Mouse (Mus musculus) embryonic facial prominence, embryonic 11.5 days (tissue): ENCODE data around the gene Cnksr1. TPM values are rescaled to one million over a fixed set of nuclear protein-coding genes. Genes with fewer than 3 reads are reported as not detected.

ENCODE experiments used
- ATAC-seq: fragments of 200-750 bp; cut with Nextera tagmentation; replicated peaks from 2 replicates; pipeline ENCODE4 v1.8.0; 2017; ENCODE audit warnings: low read depth; ENCODE audit not compliant: insufficient number of reproducible peaks, low FRiP score, low TSS enrichment
- DNase-seq: peaks from one replicate; pipeline ENCODE4 v3.0.0-alpha.2; 2015; ENCODE audit warnings: low spot score
- H3K27ac ChIP-seq: fragments of 300-500 bp; sonication (generic); replicated peaks from 2 replicates; pipeline ENCODE4 v1.5.1; 2014; ENCODE audit warnings: mild to moderate bottlenecking, low read depth, low read length, control low read depth
- H3K27me3 ChIP-seq: fragments of 300-500 bp; sonication (generic); 2 replicates; pipeline ENCODE4 v1.6.1; 2014; ENCODE audit warnings: mild to moderate bottlenecking, low read length, moderate library complexity, mixed read lengths; ENCODE audit not compliant: control insufficient read depth, insufficient read depth
- H3K36me3 ChIP-seq: fragments of 300-500 bp; sonication (generic); replicated peaks from 2 replicates; pipeline ENCODE4 v1.6.1; 2014; ENCODE audit warnings: low read depth, mild to moderate bottlenecking, low read length, moderate library complexity, mixed read lengths; ENCODE audit not compliant: control insufficient read depth, insufficient read depth
- H3K4me1 ChIP-seq: fragments of 300-500 bp; sonication (generic); 2 replicates; pipeline ENCODE4 v1.6.1; 2014; ENCODE audit warnings: low read length, mixed read lengths; ENCODE audit not compliant: control insufficient read depth, insufficient read depth
- H3K4me2 ChIP-seq: fragments of 300-500 bp; sonication (generic); 2 replicates; pipeline ENCODE4 v1.6.1; 2014; ENCODE audit warnings: low read depth, mild to moderate bottlenecking, control low read depth, low read length, moderate library complexity
- H3K4me3 ChIP-seq: fragments of 300-500 bp; sonication (generic); 2 replicates; pipeline ENCODE4 v1.5.1; 2014; ENCODE audit warnings: low read depth, low read length, control low read depth
- H3K9ac ChIP-seq: fragments of 300-500 bp; sonication (generic); replicated peaks from 2 replicates; pipeline ENCODE4 v1.6.1; 2014; ENCODE audit warnings: mild to moderate bottlenecking, control low read depth, low read length
- H3K9me3 ChIP-seq: fragments of 300-500 bp; sonication (generic); replicated peaks from 2 replicates; pipeline ENCODE4 v1.6.1; 2016; ENCODE audit warnings: mild to moderate bottlenecking, low read length, inconsistent platforms, mixed read lengths; ENCODE audit not compliant: control insufficient read depth
- WGBS: fragments of 180-500 bp; shearing (Covaris S2); extraction: QIAGEN DNeasy Blood & Tissue Kit; methylation state at CpG from one replicate; pipeline ENCODE4 v1.1.7; 2014; 5-methylcytosine and 5-hydroxymethylcytosine counted together
- polyA plus RNA-seq: library from polyadenylated mRNA; unstranded; fragments of >200 nt; fragmentation: Nextera tagmentation; extraction: Ambion mirVana; gene quantifications from 2 replicates; pipeline ENCODE4 v1.2.1, GENCODE M21; 2014

Cnksr1 gene
- polyA plus RNA-seq, 1 experiment from 2014 or later: 0.93 TPM

DNA sequence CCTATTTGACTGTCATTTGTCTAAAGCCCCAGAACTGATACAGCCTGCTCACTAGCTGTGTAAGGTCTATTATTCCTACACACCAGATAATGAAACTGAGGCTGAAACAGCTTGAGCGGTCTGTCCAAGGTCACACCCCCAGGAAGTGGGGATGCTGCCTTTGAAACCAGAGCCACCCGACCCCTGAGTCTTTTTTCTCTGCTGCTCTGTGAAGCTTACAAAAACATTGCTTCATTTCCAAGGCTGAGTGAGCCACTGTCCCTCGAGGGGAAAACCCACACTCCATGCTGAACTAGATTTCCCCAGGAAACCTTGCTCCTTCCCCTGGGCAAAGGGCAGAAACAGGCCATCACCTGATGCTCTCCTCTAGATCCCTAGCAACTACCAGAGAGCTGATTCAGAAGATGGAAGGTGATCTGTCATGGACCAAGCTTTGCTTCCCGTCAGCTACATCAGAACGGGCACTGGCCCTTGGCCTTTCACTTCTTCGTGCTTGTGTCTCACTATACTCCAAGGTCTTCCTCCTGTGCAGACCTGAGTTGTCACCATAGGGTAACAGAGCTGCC, 31.6 kb downstream of the Cnksr1 start:
- H3K27ac ChIP-seq: no peak overlapping the region
- 42% methylated on average over 6 of the region's 6 CpGs for WGBS
- DNase-seq (peak; percentile 11), ATAC-seq (no peak)
- H3K4me1 ChIP-seq: no peaks in the 10 kb centered on the region
- H3K9ac ChIP-seq: no peak overlapping the region
- H3K4me2 ChIP-seq: no peak overlapping the region
- H3K36me3 ChIP-seq: no peaks in the 10 kb centered on the region
- no peak overlapping the region for H3K4me3 ChIP-seq
- H3K9me3 ChIP-seq: no peaks in the 10 kb centered on the region
- no peaks in the 10 kb centered on the region for H3K27me3 ChIP-seq

GRCm38 (mm10) chr4:134203340-134203896, 34.8 kb downstream of the Cnksr1 start:
- H3K27me3 ChIP-seq: no peaks in the 10 kb centered on the region
- 78% methylated on average over 17 of the region's 17 CpGs for WGBS
- no peak overlapping the region for H3K4me3 ChIP-seq
- ATAC-seq (no peak), DNase-seq (no peak)
- no peak overlapping the region for H3K4me2 ChIP-seq
- no peak overlapping the region for H3K27ac ChIP-seq
- H3K4me1 ChIP-seq: no peaks in the 10 kb centered on the region
- no peaks in the 10 kb centered on the region for H3K9me3 ChIP-seq
- no peak overlapping the region for H3K9ac ChIP-seq
- H3K36me3 ChIP-seq: no peaks in the 10 kb centered on the region

GRCm38 (mm10) chr4:134202904-134203303, 35.3 kb downstream of the Cnksr1 start, which contains the start of gene Gm7534:
Gene Gm7534, minus strand, starts transcription at chr4:134203004.
- Histone ChIP-seq H3K9ac (no peak within 1 kb of the TSS), H3K36me3 (no peaks in the 10 kb centered on the region), H3K27ac (no peak within 1 kb of the TSS), H3K4me2 (no peak within 1 kb of the TSS), H3K4me3 (no peak within 1 kb of the TSS), H3K4me1 (no peaks in the 10 kb centered on the region), H3K9me3 (no peaks in the 10 kb centered on the region), H3K27me3 (no peaks in the 10 kb centered on the region)
- no peak for ATAC-seq
- DNase-seq: no peak
- 96% methylated on average over 4 of the region's 4 CpGs for WGBS

DNA sequence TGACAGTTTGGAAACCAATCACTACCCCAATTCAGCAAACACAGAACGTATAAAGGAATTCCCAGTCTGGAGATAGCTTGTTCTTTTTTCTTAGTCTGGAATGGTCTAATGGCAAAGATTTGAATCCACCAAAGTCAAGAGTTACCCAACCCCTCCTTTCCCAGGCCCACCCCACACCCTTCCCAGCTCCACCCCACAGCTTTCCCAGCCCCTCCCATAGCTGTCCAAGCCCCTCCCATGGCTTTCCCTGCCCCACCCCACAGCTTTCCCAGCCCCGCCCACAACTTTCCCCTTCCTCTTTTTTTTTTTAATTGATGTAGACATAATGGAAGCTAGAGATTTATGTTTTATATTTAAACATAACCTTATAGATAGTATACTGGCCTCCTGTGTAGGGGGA, 38.8 kb downstream of the Cnksr1 start:
- DNase-seq: no peak
- Histone ChIP-seq H3K27ac (no peak overlapping the region), H3K4me3 (no peak overlapping the region), H3K27me3 (no peaks in the 10 kb centered on the region), H3K4me2 (no peak overlapping the region), H3K9ac (no peak overlapping the region), H3K36me3 (no peaks in the 10 kb centered on the region), H3K4me1 (no peaks in the 10 kb centered on the region), H3K9me3 (no peaks in the 10 kb centered on the region)
- ATAC-seq: no peak
- WGBS: 73% methylated on average over 2 of the region's 2 CpGs

GRCm38 (mm10) chr4:134186268-134186667, 51.9 kb downstream of the Cnksr1 start:
- ATAC-seq: no peak; the same call in 1 of the 2 replicates
- Histone ChIP-seq H3K27ac (peak overlapping the region; percentile 56; the same call in 1 of the 2 replicates), H3K4me2 (peak overlapping the region; percentile 89), H3K27me3 (no peaks in the 10 kb centered on the region), H3K36me3 (no peaks in the 10 kb centered on the region), H3K9ac (peak overlapping the region; percentile 77), H3K9me3 (no peaks in the 10 kb centered on the region), H3K4me1 (no peaks in the 10 kb centered on the region), H3K4me3 (peak overlapping the region; percentile 56)
- under 1% methylated on average over 22 of the region's 22 CpGs for WGBS
- peak; percentile 11 for DNase-seq

GRCm38 (mm10) chr4:134185569-134185968, 52.6 kb downstream of the Cnksr1 start:
- no peaks in the 10 kb centered on the region for H3K27me3 ChIP-seq
- 88% methylated on average over 3 of the region's 3 CpGs for WGBS
- no peaks in the 10 kb centered on the region for H3K36me3 ChIP-seq
- no peaks in the 10 kb centered on the region for H3K4me1 ChIP-seq
- H3K4me2 ChIP-seq: peak overlapping the region; percentile 89
- H3K9me3 ChIP-seq: no peaks in the 10 kb centered on the region
- peak overlapping the region; percentile 77; the same call in 1 of the 2 replicates for H3K9ac ChIP-seq
- ATAC-seq (no peak), DNase-seq (no peak)
- H3K4me3 ChIP-seq: peak overlapping the region; percentile 56; the same call in 1 of the 2 replicates
- no peak overlapping the region for H3K27ac ChIP-seq

DNA sequence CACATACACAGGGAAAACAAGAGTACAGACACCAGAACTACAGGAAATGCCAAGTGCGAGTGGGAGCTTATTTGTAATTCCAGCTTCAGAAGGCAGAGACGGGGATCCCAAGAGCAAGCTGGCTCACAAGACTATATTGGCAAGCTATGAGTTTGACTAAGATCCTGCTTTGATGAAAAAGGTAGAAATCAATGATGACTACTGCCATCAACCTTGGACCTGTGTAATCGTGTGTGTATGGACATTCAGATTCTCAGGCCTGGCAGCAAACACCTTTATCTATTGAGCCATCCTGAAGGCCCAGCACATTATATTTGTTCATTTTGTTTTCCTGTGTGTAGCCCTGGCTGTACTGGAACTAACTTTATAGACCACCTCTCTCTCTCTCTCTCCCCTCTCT, 54.5 kb downstream of the Cnksr1 start:
- no peak for ATAC-seq
- Histone ChIP-seq H3K9me3 (no peaks in the 10 kb centered on the region), H3K4me3 (no peak overlapping the region), H3K4me2 (no peak overlapping the region), H3K9ac (no peak overlapping the region), H3K27ac (no peak overlapping the region), H3K27me3 (no peaks in the 10 kb centered on the region), H3K36me3 (no peaks in the 10 kb centered on the region), H3K4me1 (no peaks in the 10 kb centered on the region)
- 91% methylated on average over 3 of the region's 3 CpGs for WGBS
- DNase-seq: no peak

- Histone ChIP-seq H3K36me3 (no peaks in the 10 kb centered on the region), H3K27ac (no peak overlapping the region), H3K4me1 (no peaks in the 10 kb centered on the region), H3K4me2 (no peak overlapping the region), H3K9ac (no peak overlapping the region), H3K4me3 (no peak overlapping the region), H3K27me3 (no peaks in the 10 kb centered on the region), H3K9me3 (no peaks in the 10 kb centered on the region)
- DNase-seq: no peak
- no peak for ATAC-seq
These were observed 56.4 kb downstream of the Cnksr1 start for GRCm38 (mm10) chr4:134181825-134182224.
